Mouse (Mus musculus) midbrain, postnatal 0 days (tissue): Measurements from ENCODE around the gene Sdc3. TPM values are rescaled to one million over a fixed set of nuclear protein-coding genes. Genes with fewer than 3 reads are reported as not detected.

ENCODE experiments used
- ATAC-seq: fragments of 200-750 bp; cut with Nextera tagmentation; 2 replicates; pipeline ENCODE4 v1.8.0; 2017; ENCODE audit warnings: moderate number of reproducible peaks, mild to moderate bottlenecking, moderate TSS enrichment, moderate library complexity; ENCODE audit not compliant: low FRiP score
- DNase-seq: peaks from one replicate; pipeline ENCODE4 v3.0.0-alpha.2; 2015; ENCODE audit warnings: low spot score
- H3K27ac ChIP-seq: fragments of 300-500 bp; sonication (generic); 2 replicates; pipeline ENCODE4 v1.5.1; 2014; ENCODE audit warnings: low read depth, mild to moderate bottlenecking, low read length, mixed read lengths
- H3K27me3 ChIP-seq: fragments of 300-500 bp; sonication (generic); 2 replicates; pipeline ENCODE4 v1.6.1; 2014; ENCODE audit warnings: low read length, control low read depth, mixed read lengths; ENCODE audit not compliant: insufficient read depth
- H3K36me3 ChIP-seq: fragments of 300-500 bp; sonication (generic); 2 replicates; pipeline ENCODE4 v1.6.1; 2014; ENCODE audit warnings: low read length, control low read depth, mixed read lengths; ENCODE audit not compliant: insufficient read depth
- H3K4me1 ChIP-seq: fragments of 300-500 bp; sonication (generic); 2 replicates; pipeline ENCODE4 v1.6.1; 2014; ENCODE audit warnings: mild to moderate bottlenecking, control low read depth, antibody characterized with exemption, low read length, mixed read lengths; ENCODE audit not compliant: insufficient read depth
- H3K4me2 ChIP-seq: fragments of 300-500 bp; sonication (generic); 2 replicates; pipeline ENCODE4 v1.6.1; 2014; ENCODE audit warnings: low read depth, mild to moderate bottlenecking, low read length, mixed read lengths; ENCODE audit not compliant: poor library complexity, severe bottlenecking
- H3K4me3 ChIP-seq: fragments of 300-500 bp; sonication (generic); 2 replicates; pipeline ENCODE4 v1.5.1; 2014; ENCODE audit warnings: low read depth, mild to moderate bottlenecking, low read length, moderate library complexity
- H3K9ac ChIP-seq: fragments of 300-500 bp; sonication (generic); replicated peaks from 2 replicates; pipeline ENCODE4 v1.6.1; 2014; ENCODE audit warnings: mild to moderate bottlenecking, low read length, moderate library complexity, mixed read lengths; ENCODE audit not compliant: poor library complexity, severe bottlenecking
- H3K9me3 ChIP-seq: fragments of 300-500 bp; sonication (generic); 2 replicates; pipeline ENCODE4 v1.6.1; 2016; ENCODE audit warnings: low read length, control low read depth
- CTCF ChIP-seq: IDR thresholded peaks from 2 replicates; pipeline ENCODE4 v1.5.1; 2016; ENCODE audit warnings: antibody characterized with exemption, mild to moderate bottlenecking
- WGBS: fragments of 180-500 bp; shearing (Covaris S2); extraction: QIAGEN DNeasy Blood & Tissue Kit; methylation state at CpG from one replicate; pipeline ENCODE4 v1.1.7; 2014; 5-methylcytosine and 5-hydroxymethylcytosine counted together
- polyA plus RNA-seq: library from polyadenylated mRNA; unstranded; fragments of >200 nt; fragmentation: Nextera tagmentation; extraction: Ambion mirVana; gene quantifications from 2 replicates; pipeline ENCODE4 v1.2.1, GENCODE M21; 2015
- total RNA-seq: library from RNA; depleted of rRNA; stranded (reverse); fragments of >200 nt; gene quantifications from 2 replicates; pipeline ENCODE4 v1.2.3, GENCODE M21; 2014; rRNA removed

Gene Sdc3
- total and polyA plus RNA-seq, 2 experiments from 2014 or later, result 242 to 733 TPM

DNA sequence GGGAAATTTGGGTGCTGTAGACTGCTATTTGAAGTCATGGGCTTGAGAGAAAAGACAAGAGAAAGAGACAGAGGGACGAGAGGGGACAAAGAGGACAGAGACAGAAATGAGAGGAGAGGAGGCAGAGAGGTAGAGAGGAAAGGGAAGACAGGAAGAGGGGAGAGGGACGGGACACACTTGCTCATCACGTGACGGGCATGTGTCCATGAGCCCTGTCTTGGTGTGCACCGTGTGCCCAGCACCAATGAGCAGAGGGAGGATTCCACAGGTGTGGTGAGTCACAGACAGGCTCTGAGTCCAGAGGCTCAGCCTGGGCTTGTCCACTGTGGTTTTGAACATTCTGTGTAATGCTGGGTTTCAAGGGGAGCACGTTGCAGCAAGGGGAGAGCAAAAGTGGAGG lies 75.6 kb downstream of the Sdc3 start:
- H3K4me2 ChIP-seq, result no peak overlapping the region
- H3K9me3 ChIP-seq, result no peaks in the 10 kb centered on the region
- no peaks in the 10 kb centered on the region for H3K27me3 ChIP-seq
- H3K36me3 ChIP-seq, result no peaks in the 10 kb centered on the region
- TF ChIP-seq CTCF, result no peak
- DNase-seq (no peak), ATAC-seq (no peak)
- WGBS, result 73% methylated on average over 6 of the region's 6 CpGs
- H3K27ac ChIP-seq, result no peak overlapping the region
- H3K9ac ChIP-seq, result no peak overlapping the region
- H3K4me1 ChIP-seq, result peaks cover 21% of the 10 kb centered on the region
- no peak overlapping the region for H3K4me3 ChIP-seq

DNA sequence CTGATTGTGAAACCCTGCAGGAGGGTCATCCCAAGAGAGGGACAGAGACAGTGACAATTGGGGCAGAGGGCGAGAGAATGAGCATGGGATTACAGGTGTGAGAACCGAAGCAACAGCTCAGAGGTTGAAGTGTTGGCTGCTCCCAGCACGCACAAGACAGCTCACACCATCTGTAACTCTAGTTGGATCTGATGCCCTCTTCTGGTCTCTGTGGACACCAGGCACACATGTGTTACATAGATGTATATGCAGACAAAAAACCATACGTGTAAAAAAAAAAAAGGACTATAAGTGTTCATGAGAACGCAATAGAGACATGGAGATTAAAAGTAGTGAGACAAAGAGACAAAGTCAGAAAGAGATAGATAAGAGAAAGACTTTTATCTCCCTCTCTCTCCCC lies 76.5 kb downstream of the Sdc3 start:
- peak; percentile 38 for DNase-seq
- H3K4me2 ChIP-seq, result no peak overlapping the region
- no peak overlapping the region for H3K4me3 ChIP-seq
- 42% methylated on average over 5 of the region's 5 CpGs for WGBS
- no peak overlapping the region for H3K27ac ChIP-seq
- ATAC-seq, result no peak
- TF ChIP-seq CTCF, result peak; percentile 62
- no peak overlapping the region for H3K9ac ChIP-seq
- H3K36me3 ChIP-seq, result no peaks in the 10 kb centered on the region
- no peaks in the 10 kb centered on the region for H3K27me3 ChIP-seq
- no peaks in the 10 kb centered on the region for H3K9me3 ChIP-seq
- H3K4me1 ChIP-seq, result peaks cover 21% of the 10 kb centered on the region

DNA sequence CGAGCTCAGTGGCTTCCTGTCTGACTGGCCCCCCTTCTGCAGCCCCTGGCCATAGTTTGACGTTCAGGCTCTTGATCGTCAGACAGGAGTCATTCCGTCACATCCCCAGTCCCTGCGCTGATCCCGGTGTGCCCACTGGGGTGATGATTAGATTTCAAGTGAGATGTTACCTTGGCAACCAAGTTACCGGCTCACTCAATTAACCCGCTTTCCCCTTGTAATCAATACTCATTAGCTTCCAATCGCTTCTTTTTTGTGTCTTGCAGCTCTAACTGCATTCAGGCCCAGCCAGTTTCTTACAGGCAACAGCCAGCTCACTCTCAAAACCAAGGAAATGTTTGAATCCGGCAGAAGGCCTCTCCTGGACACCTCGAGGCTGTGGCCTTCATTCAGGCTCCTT lies 80.1 kb downstream of the Sdc3 start:
- no peak for TF ChIP-seq CTCF
- no peak for ATAC-seq
- Histone ChIP-seq H3K4me2 (no peak overlapping the region), H3K27ac (no peak overlapping the region), H3K9me3 (no peaks in the 10 kb centered on the region), H3K4me1 (peaks cover 11% of the 10 kb centered on the region; the same call in 1 of the 2 replicates), H3K36me3 (no peaks in the 10 kb centered on the region), H3K9ac (no peak overlapping the region), H3K4me3 (no peak overlapping the region), H3K27me3 (0 out of 2 replicates have a peak, but pooled peaks cover 4% of the 10 kb centered on the region)
- DNase-seq, result peak; percentile 54
- WGBS, result 24% methylated on average over 11 of the region's 11 CpGs

DNA sequence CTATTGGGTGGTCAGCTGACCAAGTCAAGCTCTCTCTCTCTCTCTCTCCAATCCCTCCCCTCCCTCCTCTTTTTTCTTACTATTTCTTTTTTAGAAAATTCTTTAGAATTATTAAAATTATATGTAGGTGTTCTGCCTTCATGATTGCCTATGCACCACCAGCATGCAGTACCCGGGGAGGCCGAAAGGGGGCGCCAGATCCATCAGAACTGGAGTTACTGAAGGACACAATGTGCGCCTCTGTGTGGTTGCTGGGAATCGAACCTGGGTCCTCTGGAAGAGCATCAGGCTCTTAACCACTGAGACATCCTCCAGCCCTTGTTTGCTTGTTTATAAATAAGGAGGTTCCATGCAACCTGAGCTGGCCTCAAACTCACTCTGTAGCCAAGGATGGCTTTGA lies 81.1 kb downstream of the Sdc3 start:
- no peak overlapping the region for H3K4me3 ChIP-seq
- no peak overlapping the region for H3K27ac ChIP-seq
- DNase-seq, result no peak
- no peak overlapping the region for H3K4me2 ChIP-seq
- peaks cover 11% of the 10 kb centered on the region; the same call in 1 of the 2 replicates for H3K4me1 ChIP-seq
- 0 out of 2 replicates have a peak, but pooled peaks cover 4% of the 10 kb centered on the region for H3K27me3 ChIP-seq
- H3K9me3 ChIP-seq, result no peaks in the 10 kb centered on the region
- peak; percentile 53 for TF ChIP-seq CTCF
- WGBS, result 89% methylated on average over 5 of the region's 5 CpGs
- no peaks in the 10 kb centered on the region for H3K36me3 ChIP-seq
- no peak overlapping the region for H3K9ac ChIP-seq
- ATAC-seq, result no peak

DNA sequence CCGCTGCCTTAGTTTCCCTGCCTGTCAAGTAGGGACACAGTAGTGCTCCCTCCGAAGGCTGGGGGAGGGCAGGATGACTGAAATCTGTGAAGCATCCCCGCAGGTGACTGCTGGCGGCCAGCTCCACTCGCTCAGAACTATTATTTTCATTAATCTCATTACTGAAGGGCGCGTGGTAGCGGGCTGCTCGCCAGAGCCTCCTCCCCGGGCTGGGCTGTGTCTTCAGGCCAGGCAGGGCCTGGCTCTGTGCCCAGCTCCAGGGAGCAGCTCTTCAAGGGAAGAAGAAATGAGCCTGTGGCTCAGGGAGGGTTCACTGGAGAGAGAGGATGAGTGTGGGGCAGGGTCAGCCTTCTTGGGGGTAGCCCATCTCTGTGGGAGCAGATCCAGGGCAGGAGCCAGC lies 82.3 kb downstream of the Sdc3 start:
- Histone ChIP-seq H3K36me3 (no peaks in the 10 kb centered on the region), H3K9me3 (no peaks in the 10 kb centered on the region), H3K9ac (0 out of 2 replicates have a peak overlapping the region, but pooled peaks have one; percentile 1), H3K4me3 (no peak overlapping the region), H3K4me1 (peaks cover 9% of the 10 kb centered on the region; the same call in 1 of the 2 replicates), H3K4me2 (no peak overlapping the region), H3K27me3 (0 out of 2 replicates have a peak, but pooled peaks cover 4% of the 10 kb centered on the region), H3K27ac (no peak overlapping the region)
- WGBS, result 8% methylated on average over 10 of the region's 10 CpGs
- TF ChIP-seq CTCF, result no peak
- DNase-seq, result peak; percentile 88
- 0 out of 2 replicates have a peak, but pooled peaks have one; percentile 18 for ATAC-seq

Other genes starting within 250 kb of the Sdc3 start
- gene Nkain1, start 218.4 kb upstream of the Sdc3 start, total RNA-seq, result 245 and 267 TPM in 2 replicates
- 8.2 and 10.2 TPM in 2 replicates for gene Nkain1, start 218.4 kb upstream of the Sdc3 start, polyA plus RNA-seq
- gene Pum1, start 129.2 kb upstream of the Sdc3 start, total RNA-seq, result 84.1 and 87.2 TPM in 2 replicates
- 68.9 and 73.6 TPM in 2 replicates for gene Pum1, start 129.2 kb upstream of the Sdc3 start, polyA plus RNA-seq
- 28.2 and 34.5 TPM in 2 replicates for gene Laptm5, start 120.6 kb downstream of the Sdc3 start, total RNA-seq
- 32.8 and 36.2 TPM in 2 replicates for gene Laptm5, start 120.6 kb downstream of the Sdc3 start, polyA plus RNA-seq
- 0.38 TPM in 1 of 2 replicates, not detected in the other for gene Matn1, start 151.8 kb downstream of the Sdc3 start, total RNA-seq
- 0.20 and 0.27 TPM in 2 replicates for gene Matn1, start 151.8 kb downstream of the Sdc3 start, polyA plus RNA-seq